Mouse (Mus musculus): ENCODE data around the gene Tff1. TPM values are rescaled to one million over a fixed set of nuclear protein-coding genes. Genes with fewer than 3 reads are reported as not detected.

Tff1 gene
- total RNA-seq (2023), result not detected

GRCm38 (mm10) chr17:31165127-31165526 is at the start of gene Tff1:
TSS of gene Tff1 (minus strand) at chr17:31165277.

GRCm38 (mm10) chr17:31207771-31208334 is 42.8 kb upstream of the Tff1 start, which contains the start of gene Ubash3a:
TSS of gene Ubash3a (plus strand) at chr17:31207873.

GRCm38 (mm10) chr17:31198877-31199276 is 33.8 kb upstream of the Tff1 start, which contains the start of gene Tmprss3:
TSS of gene Tmprss3 (minus strand) at chr17:31198977.

GRCm38 (mm10) chr17:31144040-31145037 is 20.7 kb downstream of the Tff1 start, which contains the start of gene Tff2:
TSS of gene Tff2 (minus strand) at chr17:31144282.

GRCm38 (mm10) chr17:31129452-31129851 is 35.6 kb downstream of the Tff1 start, which contains the start of gene Tff3:
TSS of gene Tff3 (minus strand) at chr17:31129646.

Other genes with a start within 250 kb of the Tff1 start
- not detected for gene Umodl1, start 210.6 kb downstream of the Tff1 start, total RNA-seq (2023)
- gene Abcg1, start 107.6 kb downstream of the Tff1 start, total RNA-seq (2023), result 147 TPM
- gene Tff3, start 35.6 kb downstream of the Tff1 start, total RNA-seq (2023), result not detected
- not detected for gene Tff2, start 21.0 kb downstream of the Tff1 start, total RNA-seq (2023)
- 0.24 TPM for gene Tmprss3, start 33.7 kb upstream of the Tff1 start, total RNA-seq (2023)
- gene Ubash3a, start 42.6 kb upstream of the Tff1 start, total RNA-seq (2023), result 88.2 TPM
- gene Rsph1, start 112.1 kb upstream of the Tff1 start, total RNA-seq (2023), result not detected
- 80.9 TPM for gene Slc37a1, start 121.5 kb upstream of the Tff1 start, total RNA-seq (2023)
- 2.4 TPM for gene Pde9a, start 220.9 kb upstream of the Tff1 start, total RNA-seq (2023)

Data from CD4-positive naive resting alpha-beta T cell, adult 57 days (primary cell).